Mouse (Mus musculus) forebrain, postnatal 0 days (tissue): ENCODE results near the gene Nhlh1. TPM values are rescaled to one million over a fixed set of nuclear protein-coding genes. Genes with fewer than 3 reads are reported as not detected.
A peak's percentile ranks its signal among the peaks of the same experiment; 100 is the strongest.

Source experiments
- ATAC-seq: fragments of 200-750 bp; cut with Nextera tagmentation; 2 replicates; pipeline ENCODE4 v1.8.0; 2017; ENCODE audit warnings: mild to moderate bottlenecking, moderate library complexity
- DNase-seq: peaks from one replicate; pipeline ENCODE4 v3.0.0-alpha.2; 2015
- H3K27ac ChIP-seq: fragments of 300-500 bp; sonication (generic); 2 replicates; pipeline ENCODE4 v1.5.1; 2014; ENCODE audit warnings: low read depth, mild to moderate bottlenecking, antibody characterized with exemption, low read length, moderate library complexity, mixed read lengths
- H3K27me3 ChIP-seq: fragments of 300-500 bp; sonication (generic); 2 replicates; pipeline ENCODE4 v1.6.1; 2014; ENCODE audit warnings: mild to moderate bottlenecking, low read length, mixed read lengths; ENCODE audit not compliant: insufficient read depth
- H3K36me3 ChIP-seq: fragments of 300-500 bp; sonication (generic); 2 replicates; pipeline ENCODE4 v1.6.1; 2014; ENCODE audit warnings: mild to moderate bottlenecking, moderate library complexity; ENCODE audit not compliant: insufficient read depth
- H3K4me1 ChIP-seq: fragments of 300-500 bp; sonication (generic); 2 replicates; pipeline ENCODE4 v1.6.1; 2014; ENCODE audit warnings: antibody characterized with exemption; ENCODE audit not compliant: insufficient read depth
- H3K4me2 ChIP-seq: fragments of 300-500 bp; sonication (generic); 2 replicates; pipeline ENCODE4 v1.6.1; 2014; ENCODE audit warnings: low read depth, mild to moderate bottlenecking, moderate library complexity
- H3K4me3 ChIP-seq: fragments of 300-500 bp; sonication (generic); 2 replicates; pipeline ENCODE4 v1.5.1; 2014; ENCODE audit warnings: low read depth, low read length, mixed read lengths
- H3K9ac ChIP-seq: fragments of 300-500 bp; sonication (generic); 2 replicates; pipeline ENCODE4 v1.6.1; 2014; ENCODE audit warnings: mild to moderate bottlenecking
- H3K9me3 ChIP-seq: fragments of 300-500 bp; sonication (generic); 2 replicates; pipeline ENCODE4 v1.6.1; 2016; ENCODE audit warnings: low read length
- CTCF ChIP-seq: sonication (generic); IDR thresholded peaks from 2 replicates; pipeline ENCODE4 v1.5.1; 2016; ENCODE audit warnings: antibody characterized with exemption, control low read depth, low read depth
- WGBS: fragments of 180-500 bp; shearing (Covaris S2); extraction: QIAGEN DNeasy Blood & Tissue Kit; methylation state at CpG from one replicate; pipeline ENCODE4 v1.1.7; 2014; 5-methylcytosine and 5-hydroxymethylcytosine counted together
- polyA plus RNA-seq: library from polyadenylated mRNA; unstranded; fragments of >200 nt; fragmentation: Nextera tagmentation; extraction: Ambion mirVana; gene quantifications from 2 replicates; pipeline ENCODE4 v1.2.1, GENCODE M21; 2015
- total RNA-seq: library from RNA; depleted of rRNA; stranded (reverse); fragments of >200 nt; gene quantifications from 2 replicates; pipeline ENCODE4 v1.2.3, GENCODE M21; 2014

Nhlh1 gene
- total and polyA plus RNA-seq, 2 experiments from 2014 or later: 0.47 to 0.95 TPM

- peak; percentile 70 for ATAC-seq
- 7% methylated on average over 6 of the region's 6 CpGs for WGBS
These were observed 40.5 kb downstream of the Nhlh1 start for GRCm38 (mm10) chr1:172016660-172017516.

GRCm38 (mm10) chr1:172016031-172016430, 41.3 kb downstream of the Nhlh1 start:
- Histone ChIP-seq H3K9me3 (no peaks in the 10 kb centered on the region), H3K27ac (peak overlapping the region; percentile 64), H3K27me3 (no peaks in the 10 kb centered on the region), H3K9ac (no peak overlapping the region), H3K4me1 (peaks cover 39% of the 10 kb centered on the region), H3K4me2 (no peak overlapping the region), H3K36me3 (peaks cover 18% of the 10 kb centered on the region), H3K4me3 (no peak overlapping the region)
- 17% methylated on average over 8 of the region's 8 CpGs for WGBS
- TF ChIP-seq CTCF: no peak
- ATAC-seq (no peak), DNase-seq (no peak)

More at GRCm38 (mm10) chr1:172016660-172017516, 40.5 kb downstream of the Nhlh1 start:
- Histone ChIP-seq H3K36me3 (peaks cover 9% of the 10 kb centered on the region), H3K9me3 (no peaks in the 10 kb centered on the region), H3K4me1 (peaks cover 41% of the 10 kb centered on the region), H3K27me3 (no peaks in the 10 kb centered on the region), H3K9ac (0 out of 2 replicates have a peak overlapping the region, but pooled peaks have one; percentile 14), H3K4me3 (no peak overlapping the region), H3K27ac (peak overlapping the region; percentile 64), H3K4me2 (0 out of 2 replicates have a peak overlapping the region, but pooled peaks have one; percentile 5)
- no peak for TF ChIP-seq CTCF
- peak; percentile 60 for DNase-seq

GRCm38 (mm10) chr1:172015312-172015939, 41.9 kb downstream of the Nhlh1 start:
- 23% methylated on average over 9 of the region's 9 CpGs for WGBS
- no peak for TF ChIP-seq CTCF
- H3K27ac ChIP-seq: peak overlapping the region; percentile 35; the same call in 1 of the 2 replicates
- ATAC-seq: no peak
- H3K4me3 ChIP-seq: no peak overlapping the region
- no peak for DNase-seq
- H3K4me1 ChIP-seq: peaks cover 39% of the 10 kb centered on the region
- peaks cover 21% of the 10 kb centered on the region for H3K36me3 ChIP-seq
- H3K4me2 ChIP-seq: no peak overlapping the region
- no peaks in the 10 kb centered on the region for H3K9me3 ChIP-seq
- H3K9ac ChIP-seq: no peak overlapping the region
- no peaks in the 10 kb centered on the region for H3K27me3 ChIP-seq

- DNase-seq: no peak
- peaks cover 26% of the 10 kb centered on the region for H3K36me3 ChIP-seq
- TF ChIP-seq CTCF: no peak
- H3K4me3 ChIP-seq: no peak overlapping the region
- H3K27ac ChIP-seq: peak overlapping the region; percentile 40; the same call in 1 of the 2 replicates
- 25% methylated on average over 9 of the region's 9 CpGs for WGBS
- no peaks in the 10 kb centered on the region for H3K9me3 ChIP-seq
- H3K4me2 ChIP-seq: peak overlapping the region; percentile 10; the same call in 1 of the 2 replicates
- H3K9ac ChIP-seq: 0 out of 2 replicates have a peak overlapping the region, but pooled peaks have one; percentile 25
- no peaks in the 10 kb centered on the region for H3K27me3 ChIP-seq
- no peak for ATAC-seq
- peaks cover 39% of the 10 kb centered on the region for H3K4me1 ChIP-seq
These were observed 42.6 kb downstream of the Nhlh1 start for GRCm38 (mm10) chr1:172014771-172015170.

- DNase-seq (peak; percentile 83), ATAC-seq (peak; percentile 54)
- Histone ChIP-seq H3K27me3 (no peaks in the 10 kb centered on the region), H3K36me3 (peaks cover 51% of the 10 kb centered on the region), H3K4me3 (no peak overlapping the region), H3K4me1 (peaks cover 28% of the 10 kb centered on the region), H3K9me3 (no peaks in the 10 kb centered on the region), H3K4me2 (no peak overlapping the region), H3K9ac (no peak overlapping the region), H3K27ac (no peak overlapping the region)
- 7% methylated on average over 5 of the region's 5 CpGs for WGBS
- peak; percentile 89 for TF ChIP-seq CTCF
These were observed 45.3 kb downstream of the Nhlh1 start for GRCm38 (mm10) chr1:172012030-172012429.

GRCm38 (mm10) chr1:172010042-172010824, 47.1 kb downstream of the Nhlh1 start:
- Histone ChIP-seq H3K4me3 (no peak overlapping the region), H3K36me3 (peaks cover 69% of the 10 kb centered on the region), H3K9ac (no peak overlapping the region), H3K9me3 (no peaks in the 10 kb centered on the region), H3K4me1 (peaks cover 10% of the 10 kb centered on the region; the same call in 1 of the 2 replicates), H3K27me3 (no peaks in the 10 kb centered on the region), H3K27ac (no peak overlapping the region), H3K4me2 (no peak overlapping the region)
- no peak for TF ChIP-seq CTCF
- DNase-seq: no peak
- 0 out of 2 replicates have a peak, but pooled peaks have one; percentile 16 for ATAC-seq
- 81% methylated on average over 20 of the region's 20 CpGs for WGBS
